Mouse (Mus musculus): Measurements from ENCODE around the gene Card19.

DNA sequence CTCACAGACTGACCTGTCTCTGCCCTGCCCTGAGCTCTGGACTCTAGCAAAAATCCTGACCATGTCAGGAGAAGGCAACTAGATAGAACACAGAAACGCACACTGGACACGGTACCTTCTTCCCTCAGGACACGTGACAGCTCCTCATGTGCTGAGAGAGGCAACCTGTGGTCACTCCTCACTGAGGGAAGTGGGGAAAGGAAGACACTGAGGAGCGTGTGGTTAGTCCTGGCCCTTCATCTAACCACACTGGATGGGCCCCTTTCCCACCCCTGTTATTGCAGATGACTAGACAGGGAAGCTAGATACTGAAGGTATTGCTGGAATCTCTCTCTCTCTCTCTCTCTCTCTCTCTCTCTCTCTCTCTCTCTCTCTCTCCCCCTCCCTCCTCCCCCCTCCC, 53.1 kb downstream of the Card19 start:
- TF ChIP-seq POLR2AphosphoS5 (IDR thresholded peaks at IDR 0.05; ENCODE audit: borderline replicate concordance, low read depth, low read length) = no peak
- no peak for TF ChIP-seq EP300 (IDR thresholded peaks at IDR 0.05; ENCODE audit: low read depth in 1 of 2, low read length in 2 of 2)
- no peak for TF ChIP-seq POLR2A (IDR thresholded peaks at IDR 0.05; ENCODE audit: control insufficient read depth in 1 of 2, insufficient read depth in 1 of 2, low read depth in 1 of 2, low read length in 2 of 2, poor library complexity in 1 of 2)
- no peak for TF ChIP-seq ZNF384 (IDR thresholded peaks at IDR 0.05; ENCODE audit: low read depth, low read length)
- TF ChIP-seq TBP (IDR thresholded peaks at IDR 0.05; ENCODE audit: low read depth, low read length) = no peak
